Mouse (Mus musculus): ENCODE results near the gene Ica1. TPM values are rescaled to one million over a fixed set of nuclear protein-coding genes. Genes with fewer than 3 reads are reported as not detected.

Ica1 gene
- polyA plus RNA-seq, 1 experiment: 37.8 TPM

GRCm38 (mm10) chr6:8648185-8648901 is 129.9 kb downstream of the Ica1 start:
- H3K4me1 ChIP-seq (ENCODE audit: control insufficient read depth, insufficient read depth, low read length): peaks cover 12% of the 10 kb centered on the region
- WGBS: 84% methylated on average over 10 of the region's 10 CpGs
- no peak overlapping the region for H3K4me3 ChIP-seq (replicated peaks; ENCODE audit: insufficient read depth, low read depth, low read length)
- no peak for DNase-seq
- no peak overlapping the region for H3K27ac ChIP-seq (ENCODE audit: insufficient read depth, low read length)
- no peak for TF ChIP-seq CTCF (IDR thresholded peaks at IDR 0.05; ENCODE audit: borderline replicate concordance, insufficient read depth, low read depth, low read length)
- no peak for TF ChIP-seq POLR2A (IDR thresholded peaks at IDR 0.05; ENCODE audit: borderline replicate concordance, insufficient read depth, low read length)
- no peaks in the 10 kb centered on the region for H3K27me3 ChIP-seq (ENCODE audit: control insufficient read depth, insufficient read depth, low read length)

- H3K4me3 ChIP-seq (replicated peaks; ENCODE audit: insufficient read depth, low read depth, low read length): no peak overlapping the region
- TF ChIP-seq POLR2A (IDR thresholded peaks at IDR 0.05; ENCODE audit: borderline replicate concordance, insufficient read depth, low read length) (no peak), CTCF (IDR thresholded peaks at IDR 0.05; ENCODE audit: borderline replicate concordance, insufficient read depth, low read depth, low read length) (no peak)
- DNase-seq: no peak
- no peak overlapping the region for H3K27ac ChIP-seq (ENCODE audit: insufficient read depth, low read length)
- peaks cover 12% of the 10 kb centered on the region for H3K4me1 ChIP-seq (ENCODE audit: control insufficient read depth, insufficient read depth, low read length)
- no peaks in the 10 kb centered on the region for H3K27me3 ChIP-seq (ENCODE audit: control insufficient read depth, insufficient read depth, low read length)
- 90% methylated on average over 7 of the region's 7 CpGs for WGBS
Observed at GRCm38 (mm10) chr6:8647513-8648184, 130.6 kb downstream of the Ica1 start.

GRCm38 (mm10) chr6:8645708-8646107 is 132.6 kb downstream of the Ica1 start:
- H3K4me3 ChIP-seq (replicated peaks; ENCODE audit: insufficient read depth, low read depth, low read length): no peak overlapping the region
- peak in 1 of 2 experiments; percentile 54 for DNase-seq
- TF ChIP-seq POLR2A (IDR thresholded peaks at IDR 0.05; ENCODE audit: borderline replicate concordance, insufficient read depth, low read length) (no peak), CTCF (IDR thresholded peaks at IDR 0.05; ENCODE audit: borderline replicate concordance, insufficient read depth, low read depth, low read length) (no peak)

GRCm38 (mm10) chr6:8644703-8645102 is 133.6 kb downstream of the Ica1 start:
- Histone ChIP-seq H3K4me3 (replicated peaks; ENCODE audit: insufficient read depth, low read depth, low read length) (no peak overlapping the region), H3K27ac (ENCODE audit: insufficient read depth, low read length) (no peak overlapping the region), H3K4me1 (ENCODE audit: control insufficient read depth, insufficient read depth, low read length) (peaks cover 13% of the 10 kb centered on the region), H3K27me3 (ENCODE audit: control insufficient read depth, insufficient read depth, low read length) (no peaks in the 10 kb centered on the region)
- no peak for TF ChIP-seq CTCF (IDR thresholded peaks at IDR 0.05; ENCODE audit: borderline replicate concordance, insufficient read depth, low read depth, low read length)
- no peak for TF ChIP-seq POLR2A (IDR thresholded peaks at IDR 0.05; ENCODE audit: borderline replicate concordance, insufficient read depth, low read length)
- 71% methylated on average over 10 of the region's 10 CpGs for WGBS
- DNase-seq: no peak

More at GRCm38 (mm10) chr6:8645708-8646107, 132.6 kb downstream of the Ica1 start:
- H3K27ac ChIP-seq (ENCODE audit: insufficient read depth, low read length): peak overlapping the region; percentile 40; the same call in 1 of the 2 replicates
- 19% methylated on average over 2 of the region's 2 CpGs for WGBS
- peaks cover 12% of the 10 kb centered on the region for H3K4me1 ChIP-seq (ENCODE audit: control insufficient read depth, insufficient read depth, low read length)
- no peaks in the 10 kb centered on the region for H3K27me3 ChIP-seq (ENCODE audit: control insufficient read depth, insufficient read depth, low read length)

GRCm38 (mm10) chr6:8640863-8641262 is 137.4 kb downstream of the Ica1 start:
- Histone ChIP-seq H3K27ac (ENCODE audit: insufficient read depth, low read length) (no peak overlapping the region), H3K4me1 (ENCODE audit: control insufficient read depth, insufficient read depth, low read length) (peaks cover 21% of the 10 kb centered on the region), H3K4me3 (replicated peaks; ENCODE audit: insufficient read depth, low read depth, low read length) (no peak overlapping the region), H3K27me3 (ENCODE audit: control insufficient read depth, insufficient read depth, low read length) (no peaks in the 10 kb centered on the region)
- 95% methylated on average over 5 of the region's 5 CpGs for WGBS
- no peak for TF ChIP-seq POLR2A (IDR thresholded peaks at IDR 0.05; ENCODE audit: borderline replicate concordance, insufficient read depth, low read length)
- no peak for TF ChIP-seq CTCF (IDR thresholded peaks at IDR 0.05; ENCODE audit: borderline replicate concordance, insufficient read depth, low read depth, low read length)
- DNase-seq: no peak

- Histone ChIP-seq H3K4me3 (replicated peaks; ENCODE audit: insufficient read depth, low read depth, low read length) (no peak overlapping the region), H3K4me1 (ENCODE audit: control insufficient read depth, insufficient read depth, low read length) (peaks cover 13% of the 10 kb centered on the region), H3K27me3 (ENCODE audit: control insufficient read depth, insufficient read depth, low read length) (no peaks in the 10 kb centered on the region), H3K27ac (ENCODE audit: insufficient read depth, low read length) (no peak overlapping the region)
- TF ChIP-seq POLR2A (IDR thresholded peaks at IDR 0.05; ENCODE audit: borderline replicate concordance, insufficient read depth, low read length): no peak
- no peak for TF ChIP-seq CTCF (IDR thresholded peaks at IDR 0.05; ENCODE audit: borderline replicate concordance, insufficient read depth, low read depth, low read length)
- WGBS: 60% methylated on average over 2 of the region's 2 CpGs
- DNase-seq: no peak
Observed at GRCm38 (mm10) chr6:8639526-8639925, 138.8 kb downstream of the Ica1 start.

GRCm38 (mm10) chr6:8638899-8639298 is 139.4 kb downstream of the Ica1 start:
- peak overlapping the region; percentile 24; the same call in 1 of the 2 replicates for H3K27ac ChIP-seq (ENCODE audit: insufficient read depth, low read length)
- TF ChIP-seq CTCF (IDR thresholded peaks at IDR 0.05; ENCODE audit: borderline replicate concordance, insufficient read depth, low read depth, low read length): no peak
- no peak for TF ChIP-seq POLR2A (IDR thresholded peaks at IDR 0.05; ENCODE audit: borderline replicate concordance, insufficient read depth, low read length)
- DNase-seq: peak; percentile 44 to 77
- no peaks in the 10 kb centered on the region for H3K27me3 ChIP-seq (ENCODE audit: control insufficient read depth, insufficient read depth, low read length)
- H3K4me1 ChIP-seq (ENCODE audit: control insufficient read depth, insufficient read depth, low read length): peaks cover 13% of the 10 kb centered on the region
- WGBS: 23% methylated on average over 4 of the region's 4 CpGs
- no peak overlapping the region for H3K4me3 ChIP-seq (replicated peaks; ENCODE audit: insufficient read depth, low read depth, low read length)

- Histone ChIP-seq H3K4me1 (ENCODE audit: control insufficient read depth, insufficient read depth, low read length) (peaks cover 13% of the 10 kb centered on the region), H3K4me3 (replicated peaks; ENCODE audit: insufficient read depth, low read depth, low read length) (no peak overlapping the region), H3K27ac (ENCODE audit: insufficient read depth, low read length) (no peak overlapping the region), H3K27me3 (ENCODE audit: control insufficient read depth, insufficient read depth, low read length) (no peaks in the 10 kb centered on the region)
- TF ChIP-seq CTCF (IDR thresholded peaks at IDR 0.05; ENCODE audit: borderline replicate concordance, insufficient read depth, low read depth, low read length) (no peak), POLR2A (IDR thresholded peaks at IDR 0.05; ENCODE audit: borderline replicate concordance, insufficient read depth, low read length) (no peak)
- WGBS: 82% methylated on average over 4 of the region's 4 CpGs
- DNase-seq: no peak
Observed at GRCm38 (mm10) chr6:8638122-8638521, 140.2 kb downstream of the Ica1 start.

Data from cerebellum, adult 2 months (tissue).